Mouse (Mus musculus) cerebellum, adult 9-11 months (tissue): ENCODE results near the gene Atf5.

Source experiments
- DNase-seq: peaks from one replicate; pipeline ENCODE4 v3.0.0; 2022

Gene Atf5

DNA sequence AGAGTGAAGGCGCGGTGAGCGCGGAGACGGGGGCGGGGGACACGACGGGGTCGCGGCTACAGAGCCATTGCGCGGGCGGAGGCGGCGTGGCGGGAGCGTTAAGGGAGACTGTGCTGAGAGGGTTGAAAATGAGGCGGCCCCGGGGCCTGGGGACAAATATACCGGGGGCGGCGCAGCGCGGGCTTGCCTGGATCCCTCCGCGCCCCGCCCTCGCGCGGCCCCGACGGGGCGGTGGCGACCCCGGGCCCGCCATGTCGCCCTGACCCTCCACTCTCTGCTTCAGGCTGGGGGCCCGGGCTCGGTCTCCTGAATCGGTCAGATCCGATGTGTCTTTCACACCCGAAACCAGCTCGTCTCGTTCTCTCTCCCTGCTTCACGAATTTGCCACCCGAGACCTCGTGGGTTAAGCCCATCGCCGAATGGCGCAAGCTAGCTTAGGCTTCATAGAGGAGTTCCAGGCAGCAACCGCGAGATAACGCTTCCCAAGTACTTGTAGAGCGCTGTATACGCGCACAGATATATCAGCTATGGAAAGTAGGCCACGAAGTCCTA is at the start of gene Atf5:
Atf5 (minus strand) TSS at position 189 of the 552 bp plus-strand sequence.
- DNase-seq, result peak; percentile 61

DNA sequence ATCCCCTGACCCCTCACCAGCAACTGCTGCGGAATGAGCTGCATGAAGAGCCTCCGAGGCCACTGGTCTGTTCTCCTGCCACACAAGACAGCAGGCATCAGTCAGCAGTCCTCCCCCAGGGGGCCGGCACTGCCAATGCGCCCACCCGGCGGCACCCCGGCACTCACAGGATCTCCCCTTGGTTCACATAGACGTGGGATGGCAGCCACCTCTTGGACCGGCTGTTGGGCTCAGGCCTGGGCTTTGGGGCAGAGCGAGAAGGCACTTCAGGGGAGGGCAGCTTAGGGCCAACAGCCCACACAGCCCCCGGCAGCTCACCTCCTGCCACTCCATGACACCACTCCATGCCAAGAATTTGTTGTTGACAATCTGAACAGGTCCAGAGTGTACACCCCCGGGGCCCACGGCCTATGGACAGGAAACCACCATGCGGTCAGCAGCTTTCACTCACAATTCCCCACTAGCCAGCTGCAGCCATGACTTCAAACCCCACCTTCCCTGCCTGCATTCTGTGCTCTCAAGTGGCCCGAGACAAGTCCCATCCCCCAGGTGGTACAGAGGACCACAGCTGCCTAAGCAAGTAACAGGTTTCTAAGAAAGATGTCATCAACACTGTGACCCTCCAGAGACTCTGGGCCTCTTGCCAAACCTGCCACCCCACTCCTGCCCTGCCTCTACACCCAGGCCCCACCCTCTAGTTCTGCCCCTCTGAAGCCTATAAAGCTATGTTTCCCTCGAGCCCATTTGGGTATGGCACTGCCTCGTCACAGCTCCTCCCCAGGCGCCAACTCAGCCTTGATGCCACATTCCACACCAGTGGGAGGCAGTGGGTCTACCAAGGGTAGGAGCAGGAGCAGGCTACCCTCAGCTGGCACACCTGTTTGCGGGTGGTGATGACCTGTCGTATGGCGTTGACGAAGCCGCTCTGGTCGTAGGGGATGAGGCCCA is 48.4 kb upstream of the Atf5 start:
- peak; percentile 71 for DNase-seq

DNA sequence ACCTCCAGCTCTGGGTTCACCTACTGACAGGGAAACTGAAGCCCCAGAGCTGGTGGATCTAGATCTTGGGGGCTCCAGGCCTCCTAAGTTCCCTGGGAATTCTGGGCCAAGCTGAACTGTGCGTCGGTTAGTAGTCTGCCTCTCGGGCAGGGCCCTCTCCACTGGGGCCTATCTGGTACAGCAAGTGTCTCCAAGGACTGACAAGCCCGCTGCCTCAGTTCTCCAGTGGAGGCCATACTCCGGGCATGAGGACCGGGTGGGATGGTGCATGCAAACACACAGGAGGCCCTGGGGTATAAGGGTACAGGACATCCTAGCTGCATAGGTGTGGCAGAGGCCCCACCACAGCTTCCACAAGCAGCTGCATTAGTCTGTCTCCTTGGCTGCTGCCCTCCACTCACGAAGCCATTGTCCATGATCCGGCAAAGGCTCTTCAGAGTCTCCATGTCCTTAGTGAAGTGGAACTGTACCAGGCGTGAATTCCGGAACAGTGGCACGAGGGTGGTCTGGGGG is 47.6 kb upstream of the Atf5 start:
- no peak for DNase-seq

DNA sequence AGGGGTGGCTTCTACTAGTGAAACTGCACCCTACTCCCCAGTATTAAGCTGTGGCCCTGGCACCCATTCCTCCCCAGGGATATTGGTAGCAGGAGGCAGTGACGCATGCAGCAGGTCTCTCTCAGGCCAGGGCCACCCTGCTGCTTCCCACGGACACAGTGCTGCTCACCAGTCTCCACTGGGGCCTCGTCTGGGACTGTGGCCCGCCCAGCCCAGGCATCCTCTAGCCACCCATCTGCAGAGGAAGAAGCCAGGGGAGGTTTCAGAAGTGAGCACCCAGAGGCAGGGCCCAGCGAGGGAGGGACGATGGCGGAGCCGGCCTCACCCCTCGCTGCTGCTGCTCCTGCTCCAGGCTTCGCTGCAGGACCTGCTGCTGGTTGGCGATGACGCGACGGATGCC is 46.8 kb upstream of the Atf5 start:
- no peak for DNase-seq

DNA sequence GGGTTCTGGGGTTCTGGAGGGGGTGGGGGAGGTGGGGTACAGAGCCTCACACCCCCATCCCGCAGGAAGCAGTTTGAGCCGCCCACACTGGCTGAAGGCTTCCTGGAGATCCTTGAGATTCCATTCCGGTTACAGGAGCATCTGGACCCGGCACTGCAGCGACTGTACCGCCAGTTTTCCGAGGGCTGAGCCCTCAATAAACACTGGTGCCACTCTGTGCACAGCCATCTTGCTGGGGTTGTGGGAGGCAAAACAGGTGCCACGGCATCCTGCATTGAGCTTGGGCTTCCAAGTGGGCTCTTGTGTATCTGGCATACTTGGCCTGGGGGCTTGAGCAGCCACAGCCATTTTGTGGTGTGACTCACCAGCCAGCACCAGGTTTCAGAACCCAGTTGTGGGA is 46.0 kb upstream of the Atf5 start:
- DNase-seq, result no peak

DNA sequence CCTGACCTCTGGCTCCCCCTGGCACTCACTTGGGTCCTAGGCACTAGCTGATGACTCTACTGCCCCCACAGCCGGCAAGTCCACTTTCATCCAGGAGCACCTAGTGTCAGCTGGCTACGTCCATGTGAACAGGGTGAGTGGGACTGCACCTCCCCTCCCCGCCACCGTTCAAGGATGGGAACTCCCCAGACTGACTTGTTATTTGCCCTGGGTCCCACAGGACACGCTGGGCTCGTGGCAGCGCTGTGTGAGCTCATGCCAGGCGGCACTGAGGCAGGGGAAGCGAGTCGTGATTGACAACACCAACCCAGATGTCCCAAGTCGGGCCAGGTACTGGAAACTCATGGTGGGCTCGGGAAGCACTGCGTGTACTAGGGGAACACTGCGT is 45.0 kb upstream of the Atf5 start:
- peak; percentile 58 for DNase-seq

DNA sequence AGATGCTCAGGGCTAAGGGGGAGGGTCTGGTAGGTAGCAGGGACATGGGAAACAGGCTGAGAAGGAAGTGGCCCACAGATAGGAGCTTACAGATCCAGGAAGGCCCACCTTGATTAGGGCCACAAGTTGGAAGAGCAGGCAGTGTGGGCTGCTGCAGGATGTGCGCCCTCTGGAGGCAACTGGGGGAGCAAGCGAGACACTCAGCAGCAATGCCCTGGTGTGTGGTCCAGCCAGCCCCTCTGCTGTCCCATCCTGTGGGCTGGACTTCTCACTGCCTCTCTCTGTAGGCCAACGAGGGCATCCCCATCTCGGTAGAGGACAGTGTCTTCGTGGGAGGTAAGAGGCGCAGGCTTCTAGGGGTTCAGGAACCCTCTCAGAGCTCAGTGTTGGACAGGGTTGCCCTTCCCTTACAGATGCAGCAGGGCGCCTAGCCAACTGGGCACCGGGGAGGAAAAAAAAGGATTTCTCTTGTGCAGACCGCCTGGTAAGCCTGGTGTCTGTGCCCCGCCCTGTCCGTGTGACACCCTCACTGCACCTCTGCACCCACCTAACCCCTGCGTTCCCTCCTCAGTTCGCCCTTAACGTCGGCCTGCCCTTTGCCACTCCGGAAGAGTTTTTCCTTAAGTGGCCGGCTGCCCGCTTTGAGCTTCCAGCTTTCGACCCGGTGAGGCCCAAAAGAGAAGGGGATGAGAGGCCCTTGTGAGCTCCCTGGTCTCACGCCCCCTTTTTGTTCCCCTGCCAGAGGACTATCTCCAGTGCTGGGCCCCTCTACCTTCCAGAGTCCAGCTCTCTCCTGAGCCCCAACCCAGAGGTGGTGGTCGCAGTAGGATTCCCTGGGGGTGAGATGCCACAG is 44.3 kb upstream of the Atf5 start:
- peak; percentile 75 for DNase-seq

DNA sequence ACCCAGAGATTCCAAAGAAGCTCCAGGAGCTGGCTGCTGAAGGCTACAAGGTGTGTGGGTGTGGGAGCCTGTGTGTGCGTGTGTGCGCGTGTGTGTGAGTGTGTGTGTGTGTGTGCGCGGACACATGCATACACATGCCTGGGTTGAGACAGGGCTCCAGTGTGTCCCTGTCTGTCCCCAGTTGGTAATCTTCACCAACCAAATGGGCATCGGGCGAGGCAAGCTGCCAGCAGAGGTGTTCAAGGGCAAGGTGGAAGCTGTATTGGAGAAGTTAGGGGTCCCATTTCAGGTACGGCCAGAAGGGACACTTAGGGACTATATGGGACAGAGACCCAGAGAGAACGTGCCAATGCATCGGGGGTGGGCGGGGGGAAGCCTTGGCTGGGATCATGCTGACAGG is 43.4 kb upstream of the Atf5 start:
- peak; percentile 68 for DNase-seq

DNA sequence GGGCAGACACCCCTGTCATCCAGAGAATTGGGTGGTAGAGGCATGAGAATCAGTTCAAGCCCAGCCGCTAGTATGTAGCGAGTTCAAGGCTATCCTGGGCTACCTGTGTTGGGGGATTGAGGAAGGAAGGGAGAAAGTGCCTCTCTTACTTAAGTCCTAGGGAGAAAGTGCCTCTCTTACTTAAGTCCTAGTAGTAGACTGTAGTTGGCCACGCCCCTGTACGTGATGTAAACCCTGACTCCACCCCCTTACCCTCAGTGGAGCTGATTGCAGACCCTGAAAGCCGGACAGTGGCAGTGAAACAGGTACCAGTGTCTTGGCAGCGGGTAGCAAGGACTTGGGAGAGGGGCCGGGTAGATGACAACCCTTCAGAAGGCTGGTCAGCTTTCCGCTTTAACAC is 41.4 kb upstream of the Atf5 start:
- DNase-seq, result peak; percentile 74

DNA sequence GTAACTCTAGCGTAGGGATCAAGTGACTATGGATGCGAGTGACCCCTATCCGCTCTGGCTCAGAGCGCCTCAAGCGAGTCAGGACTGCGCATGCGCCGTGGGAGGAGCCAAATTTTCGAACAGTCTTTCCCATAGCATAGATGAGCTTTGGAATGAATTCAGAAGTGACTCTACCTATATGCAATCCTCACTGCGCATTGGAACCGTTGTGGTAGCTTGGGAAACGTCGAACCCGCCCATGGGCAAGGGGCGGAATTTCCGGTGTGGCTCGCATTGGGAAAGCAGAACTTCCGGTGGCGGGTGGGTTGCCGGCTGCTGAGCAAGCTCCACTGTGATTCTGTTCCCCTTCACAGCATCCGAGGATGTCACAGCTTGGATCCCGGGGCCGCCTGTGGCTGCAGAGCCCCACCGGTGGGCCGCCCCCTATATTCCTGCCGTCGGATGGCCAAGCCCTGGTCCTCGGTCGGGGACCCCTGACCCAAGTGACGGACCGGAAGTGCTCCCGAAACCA is 40.6 kb upstream of the Atf5 start, which contains the start of gene Pnkp:
Pnkp (plus strand) TSS at position 98 of the 511 bp plus-strand sequence.
- peak; percentile 89 for DNase-seq

DNA sequence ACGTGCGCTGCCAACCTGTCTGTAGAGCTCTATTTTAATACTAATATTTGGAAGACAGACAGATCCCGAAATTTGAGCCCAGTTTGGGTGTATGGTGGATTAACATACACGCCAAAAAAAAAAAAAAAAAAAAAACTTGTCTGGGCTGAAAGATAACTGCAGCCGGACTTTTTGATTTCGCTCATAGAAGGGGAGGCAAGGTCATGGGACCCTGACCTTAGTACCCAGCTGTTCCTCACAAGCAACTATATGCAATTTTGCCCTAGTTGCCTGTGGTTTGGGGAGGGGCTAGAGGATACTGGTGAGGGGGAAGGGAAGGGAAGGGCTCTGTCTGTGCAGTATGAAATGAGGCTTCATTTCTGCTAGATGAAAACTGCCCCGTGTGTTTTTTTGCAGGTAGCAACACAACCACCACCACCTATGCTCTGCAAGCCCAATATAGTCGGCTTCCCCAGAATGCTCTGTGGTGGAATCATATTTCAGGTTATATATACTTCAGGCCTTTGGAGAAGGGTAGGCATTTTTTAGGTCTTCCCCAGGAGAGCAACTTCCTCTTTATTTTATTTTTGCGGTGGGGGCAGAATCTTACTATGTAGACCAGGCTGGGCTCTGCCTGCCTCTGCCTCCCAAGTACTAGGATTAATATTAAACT is 39.9 kb upstream of the Atf5 start:
- DNase-seq, result peak; percentile 52

DNA sequence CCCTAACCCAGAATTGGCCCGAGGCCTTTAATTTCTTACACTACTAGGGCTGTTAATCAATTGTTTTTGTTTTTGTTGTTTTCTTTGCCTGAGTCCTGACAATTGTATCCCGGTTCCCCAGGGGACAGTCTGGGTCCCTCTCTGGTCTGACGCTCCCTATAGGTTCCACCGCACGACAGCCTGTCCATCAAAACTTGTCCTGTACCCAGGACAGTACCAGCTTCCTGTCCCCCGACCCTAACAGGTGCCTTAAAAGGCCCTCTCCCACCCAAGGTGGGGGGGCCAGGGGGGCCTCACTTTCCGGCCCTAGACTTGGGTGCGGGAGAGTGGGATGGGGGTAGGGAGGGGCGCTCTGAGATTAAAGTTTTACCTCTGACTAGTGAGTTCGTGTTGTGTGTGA is 38.6 kb upstream of the Atf5 start:
- DNase-seq, result no peak

DNA sequence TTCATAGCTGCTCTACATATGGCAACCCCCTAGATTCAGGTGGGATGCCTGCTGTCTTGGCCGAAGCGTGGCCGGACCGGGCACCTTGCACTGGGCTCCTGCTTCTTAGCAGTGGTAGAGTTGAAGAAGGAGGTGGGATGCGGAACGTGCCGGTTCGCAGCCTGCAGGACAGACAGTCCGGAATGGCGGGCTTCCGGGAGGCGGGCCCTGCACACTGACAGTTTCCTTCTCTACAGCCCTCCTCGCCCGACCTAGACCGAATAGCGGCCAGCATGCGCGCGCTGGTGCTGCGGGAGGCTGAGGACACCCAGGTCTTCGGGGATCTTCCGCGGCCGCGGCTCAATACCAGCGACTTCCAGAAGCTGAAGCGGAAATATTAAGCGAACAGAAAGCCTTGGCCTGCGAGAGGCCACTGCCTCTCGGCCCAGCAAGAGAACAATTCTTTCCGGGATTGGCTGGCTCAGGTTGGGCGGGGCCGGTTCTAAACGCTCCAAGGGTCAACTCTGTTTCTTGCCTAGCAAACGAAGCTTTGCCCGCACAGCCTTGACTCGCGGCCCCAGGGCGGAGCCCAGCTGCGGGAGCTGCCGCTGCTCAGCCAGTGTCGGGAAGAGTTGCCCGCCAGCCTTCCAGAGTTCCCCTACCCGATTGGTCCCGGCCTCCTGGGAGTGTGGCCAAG is 38.0 kb upstream of the Atf5 start:
- peak; percentile 86 for DNase-seq

DNA sequence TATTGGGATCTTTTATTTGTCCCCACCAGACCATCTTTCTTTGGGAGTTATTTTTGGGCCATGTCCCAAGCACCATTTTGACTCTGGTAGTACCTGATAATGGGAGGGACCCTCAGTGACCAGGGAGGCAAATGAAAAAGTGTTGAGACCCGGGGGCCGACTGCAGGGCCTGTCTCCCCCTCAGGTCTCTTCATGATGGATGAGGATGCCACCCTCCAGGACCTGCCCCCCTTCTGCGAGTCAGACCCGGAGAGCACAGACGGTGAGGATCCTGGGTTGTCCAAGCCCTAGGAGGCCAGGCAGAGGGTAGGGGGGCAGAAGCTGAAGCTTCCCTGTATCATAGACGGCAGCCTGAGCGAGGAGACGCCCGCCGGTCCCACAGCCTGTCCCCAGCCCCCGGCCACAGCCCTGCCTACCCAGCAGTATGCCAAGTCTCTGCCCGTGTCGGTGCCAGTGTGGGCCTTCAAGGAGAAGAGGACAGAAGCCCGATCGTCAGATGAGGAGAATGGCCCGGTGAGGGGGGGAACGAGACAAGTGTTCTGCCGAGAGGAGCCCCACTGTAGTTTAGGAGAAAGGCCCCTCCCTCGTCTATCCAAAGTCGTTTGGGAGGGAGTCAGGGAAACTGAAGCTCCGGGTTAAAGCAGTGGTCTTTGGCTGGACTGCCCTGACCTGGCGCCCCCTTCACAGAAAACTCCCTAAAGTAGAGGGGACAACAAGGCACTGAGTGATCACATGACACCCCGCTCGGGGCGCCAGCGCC is 37.3 kb upstream of the Atf5 start:
- peak; percentile 75 for DNase-seq

DNA sequence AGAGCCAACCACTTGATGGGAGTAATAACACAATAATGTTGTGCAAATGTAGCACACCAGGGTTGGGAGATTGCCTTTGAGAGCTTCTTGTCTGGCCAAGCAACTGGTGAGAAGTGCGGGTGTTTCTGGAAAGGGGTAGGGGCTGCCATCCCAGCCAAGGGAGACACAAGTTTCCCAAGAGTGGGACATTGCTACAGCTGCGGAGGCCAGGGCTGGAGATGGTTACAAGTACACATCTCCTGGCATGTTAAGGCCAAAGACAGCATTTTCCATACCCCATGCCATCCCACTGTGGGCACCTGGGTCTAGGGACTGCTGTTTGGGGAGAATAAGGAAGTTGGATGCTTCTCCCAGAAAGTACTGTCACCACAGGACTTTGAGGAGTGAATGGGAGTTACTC is 36.6 kb upstream of the Atf5 start:
- DNase-seq, result peak; percentile 68

DNA sequence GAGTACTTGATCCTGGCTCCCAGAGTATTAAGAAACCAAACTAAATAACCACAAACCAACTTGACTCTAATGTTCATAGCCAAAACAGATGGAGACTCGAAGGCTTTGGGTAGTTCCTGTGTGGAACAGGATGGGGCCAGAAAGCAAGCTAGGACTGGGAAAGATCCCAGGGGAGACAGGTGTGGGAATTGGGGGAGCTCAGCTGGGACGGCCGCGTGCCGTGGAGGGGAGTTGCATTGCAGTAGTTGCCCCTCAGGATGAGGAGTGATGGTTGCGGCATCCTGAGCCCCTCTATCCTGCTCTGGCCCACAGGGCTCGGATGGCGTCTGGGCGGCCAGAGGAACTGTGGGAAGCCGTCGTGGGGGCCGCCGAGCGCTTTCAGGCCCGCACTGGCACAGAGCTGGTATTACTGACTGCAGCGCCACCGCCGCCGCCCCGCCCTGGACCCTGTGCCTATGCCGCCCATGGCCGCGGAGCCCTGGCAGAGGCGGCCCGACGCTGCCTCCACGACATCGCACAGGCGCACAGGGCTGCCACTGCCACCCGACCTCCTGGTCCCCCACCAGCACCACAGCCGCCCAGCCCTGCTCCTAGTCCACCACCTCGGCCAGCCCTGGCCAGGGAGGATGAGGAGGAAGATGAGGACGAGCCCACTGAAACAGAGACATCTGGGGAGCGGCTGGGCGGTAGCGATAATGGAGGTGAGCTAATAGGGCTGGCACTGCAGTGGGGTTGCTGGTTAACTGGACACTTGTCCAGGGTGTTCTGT is 36.0 kb upstream of the Atf5 start:
- peak; percentile 70 for DNase-seq

DNA sequence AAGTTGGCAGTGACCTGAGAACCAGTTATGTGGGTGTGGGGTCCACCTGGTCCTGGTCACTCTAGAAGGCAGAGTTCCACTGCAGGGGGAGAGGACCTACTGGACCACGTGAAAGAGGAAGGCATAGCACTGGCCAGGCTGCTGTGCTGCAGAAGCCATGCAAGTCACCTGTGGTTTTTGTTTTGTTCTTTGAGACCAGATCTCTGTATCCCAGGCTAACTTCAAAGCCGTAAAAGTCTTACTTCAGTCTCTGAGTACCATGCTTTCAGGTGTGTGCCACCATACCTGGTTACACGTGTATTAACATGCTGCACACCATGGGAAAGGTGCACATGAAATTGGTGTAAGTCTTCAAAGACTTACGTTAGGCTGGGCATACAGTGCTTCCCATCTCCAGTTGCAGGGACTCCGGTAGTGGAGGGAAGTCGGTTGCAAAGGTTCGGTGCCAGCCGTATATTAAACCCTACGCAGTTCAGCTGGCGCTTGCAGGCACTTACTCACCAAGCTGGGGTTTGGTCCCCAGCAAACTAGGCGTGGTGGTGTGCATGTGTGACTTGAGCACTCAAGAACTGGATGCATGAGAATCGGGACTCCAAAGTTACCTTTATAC is 35.3 kb upstream of the Atf5 start:
- DNase-seq, result peak; percentile 63

DNA sequence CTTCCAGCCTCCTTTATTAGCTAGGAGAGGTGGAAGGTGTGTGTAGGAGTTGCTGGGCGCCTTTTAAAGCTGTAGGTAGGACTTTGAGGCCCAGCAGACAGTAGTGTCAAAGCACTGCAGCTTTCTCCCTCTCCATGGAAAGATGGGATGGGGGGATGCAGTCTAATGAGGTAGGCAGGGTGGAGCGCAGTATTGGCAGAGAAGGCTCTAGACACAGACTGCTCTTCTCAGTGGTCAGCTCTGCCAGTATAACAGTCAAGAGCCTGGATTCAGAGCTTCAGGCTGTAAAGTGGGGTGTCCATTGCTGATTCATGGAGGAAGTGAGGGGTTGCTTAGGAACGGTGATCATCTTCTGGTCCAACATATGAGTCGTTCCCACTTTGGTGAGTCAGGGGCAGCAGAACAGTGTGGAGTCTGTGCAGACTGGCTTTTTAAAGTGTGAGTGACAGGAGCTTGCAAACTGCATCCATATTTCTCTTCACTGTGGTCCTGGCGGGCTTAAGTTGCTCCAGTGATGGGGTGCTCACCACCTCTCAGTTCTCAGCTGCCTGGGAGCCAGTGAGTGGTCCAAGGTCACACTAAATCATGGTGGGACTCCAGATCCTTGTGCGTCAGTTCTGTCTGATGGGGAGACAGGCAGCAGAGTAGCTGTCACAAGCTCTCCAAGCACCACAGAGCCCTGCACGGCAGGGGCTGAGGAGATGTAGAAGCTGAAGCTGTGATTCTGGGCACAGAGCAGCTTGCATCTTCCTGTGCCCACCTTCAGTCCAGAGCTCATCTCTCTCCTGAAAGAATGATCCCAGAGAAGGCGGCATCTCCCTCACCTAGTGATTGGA is 34.5 kb upstream of the Atf5 start:
- peak; percentile 58 for DNase-seq

DNA sequence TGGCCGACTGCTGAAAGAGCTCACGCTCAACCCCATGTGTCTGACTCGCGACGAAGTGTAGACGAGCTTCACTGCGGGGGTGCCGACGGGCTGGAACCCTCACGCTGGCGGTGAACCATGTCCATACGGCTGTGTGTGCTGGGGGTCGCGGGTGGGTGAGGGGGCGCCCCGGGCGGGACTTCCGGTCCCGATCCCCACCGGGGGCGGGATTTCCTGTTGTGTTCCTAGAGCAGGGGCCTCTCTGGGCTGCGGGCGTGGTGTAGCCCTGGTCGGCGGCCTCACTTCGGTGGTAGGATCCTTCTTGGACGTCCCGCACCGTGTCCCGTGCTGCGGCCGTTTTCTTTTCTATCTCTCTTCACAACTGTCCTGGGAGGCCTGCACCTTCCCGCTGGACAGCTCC is 33.7 kb upstream of the Atf5 start:
- no peak for DNase-seq
